Mouse (Mus musculus): Measurements from ENCODE around the gene Stard13.

DNA sequence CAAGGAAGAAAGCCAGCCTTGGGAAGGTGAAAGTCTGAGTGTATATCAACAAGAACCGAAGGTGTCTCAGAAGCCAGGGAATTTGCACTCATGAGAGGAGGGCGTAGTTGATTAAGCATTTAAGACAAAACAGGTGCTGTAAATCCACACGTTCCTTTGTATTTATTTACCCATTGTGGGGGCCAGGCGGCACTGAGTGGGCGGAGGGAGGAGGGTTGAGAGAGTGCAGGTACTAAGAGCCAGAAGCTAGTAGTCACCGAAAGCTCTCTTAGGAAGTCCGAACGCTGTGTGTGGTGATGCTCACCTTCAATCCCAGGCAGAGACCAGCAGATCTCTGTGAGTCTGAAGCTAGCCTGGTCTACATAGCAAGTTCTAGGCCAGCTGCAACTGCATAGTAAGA lies 147.9 kb downstream of the Stard13 start:
- TF ChIP-seq ZC3H11A (IDR thresholded peaks at IDR 0.05; ENCODE audit: borderline replicate concordance, low read depth, low read length), result no peak
- no peak for TF ChIP-seq ZNF384 (IDR thresholded peaks at IDR 0.05; ENCODE audit: low read depth, low read length)
- TF ChIP-seq HCFC1 (IDR thresholded peaks at IDR 0.05; ENCODE audit: borderline replicate concordance, insufficient read depth, low read length), result no peak
- no peak for TF ChIP-seq CHD2 (IDR thresholded peaks at IDR 0.05; ENCODE audit: low read depth, low read length)
- TF ChIP-seq MAFK (IDR thresholded peaks at IDR 0.05; ENCODE audit: insufficient read depth, low read depth, low read length), result no peak

Data from ES-E14 (cell line).